Mouse (Mus musculus) megakaryocyte, embryonic 14.5 days (primary cell): ENCODE results near the gene Knstrn.

Experiments used
- FLI1 ChIP-seq: IDR thresholded peaks from 2 replicates; pipeline ENCODE4 v1.6.1; 2012; ENCODE audit warnings: low read length, inconsistent platforms, mixed read lengths
- GATA1 ChIP-seq: IDR thresholded peaks from 3 replicates; pipeline ENCODE4 v1.6.1; 2012; ENCODE audit warnings: mixed read lengths, low read length, inconsistent platforms, borderline replicate concordance

DNA sequence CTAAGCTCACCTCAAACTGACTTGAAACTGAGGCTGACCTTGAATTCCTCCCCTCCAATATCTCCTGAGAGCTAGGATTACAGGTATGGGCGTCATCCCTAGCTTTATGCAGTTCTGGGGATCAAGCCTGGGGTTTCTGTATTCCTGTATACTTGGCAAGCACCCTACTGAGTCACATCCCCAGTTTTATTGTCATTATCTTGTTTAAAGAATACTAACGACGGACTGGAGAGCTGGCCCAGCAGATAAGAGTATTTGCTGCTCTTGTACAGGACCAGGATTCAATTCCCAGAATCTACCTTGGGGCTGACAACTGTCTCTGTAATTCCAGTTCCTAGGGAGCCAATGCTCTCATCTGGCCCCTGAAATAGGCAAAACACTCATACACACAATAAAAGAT, 8.0 kb upstream of the Knstrn start:
- TF ChIP-seq GATA1 (no peak), FLI1 (no peak)
